Mouse (Mus musculus) right cerebral cortex, postnatal 25 days (tissue): ENCODE measurements around the gene Slc27a4.

Experiments
- DNase-seq: peaks from one replicate; pipeline ENCODE4 v3.0.0; 2022

Slc27a4 gene

GRCm38 (mm10) chr2:29826318-29826925 lies 24.0 kb downstream of the Slc27a4 start:
- DNase-seq, result no peak

- peak; percentile 96 for DNase-seq
Observed at GRCm38 (mm10) chr2:29826926-29827708, 24.7 kb downstream of the Slc27a4 start.

- DNase-seq, result no peak
Observed at GRCm38 (mm10) chr2:29827709-29828024, 25.2 kb downstream of the Slc27a4 start.

- DNase-seq, result no peak
Observed at GRCm38 (mm10) chr2:29831106-29831505, 28.7 kb downstream of the Slc27a4 start.

DNA sequence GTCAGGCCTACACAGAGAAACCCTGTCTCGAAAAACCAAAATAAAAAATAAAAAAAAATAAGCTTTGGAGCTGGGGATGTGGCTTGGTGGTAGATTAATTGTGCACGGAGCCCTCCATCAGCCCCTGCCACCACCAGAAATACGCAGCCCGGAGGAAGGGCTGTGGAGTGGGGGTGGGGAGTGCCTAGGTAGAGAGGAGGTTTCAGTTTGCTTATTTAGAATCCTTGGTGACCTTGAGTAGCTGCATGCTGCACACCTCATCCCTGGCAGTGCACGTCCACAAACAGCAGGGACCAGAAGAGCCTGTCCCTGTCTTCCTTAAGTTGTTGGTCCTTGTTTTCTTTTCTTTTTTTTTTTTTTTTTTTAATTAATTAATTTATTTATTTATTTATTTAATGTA lies 31.4 kb downstream of the Slc27a4 start:
- no peak for DNase-seq

- DNase-seq, result no peak
Observed at GRCm38 (mm10) chr2:29835391-29835899, 33.0 kb downstream of the Slc27a4 start.

DNA sequence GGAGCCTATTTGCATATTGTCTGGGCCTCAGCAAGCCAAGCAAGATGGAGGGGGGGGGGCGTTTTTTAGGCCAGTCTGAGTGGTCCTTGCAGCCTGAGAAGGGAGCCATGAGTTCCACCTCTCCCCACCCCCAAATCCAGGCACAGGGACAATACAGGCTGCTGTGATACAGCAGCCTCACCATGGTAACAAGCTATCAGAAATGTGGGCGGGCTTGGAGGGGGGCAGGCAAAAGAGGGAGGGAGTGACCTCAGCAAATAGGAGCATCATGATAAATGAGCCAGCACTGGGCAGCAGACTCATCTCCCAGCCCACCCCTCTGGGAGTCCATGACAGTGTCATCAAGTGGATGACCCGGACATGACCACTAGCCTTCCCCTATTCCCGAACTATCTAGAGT lies 37.0 kb downstream of the Slc27a4 start:
- no peak for DNase-seq

GRCm38 (mm10) chr2:29843231-29844105 lies 41.0 kb downstream of the Slc27a4 start:
- DNase-seq, result no peak

DNA sequence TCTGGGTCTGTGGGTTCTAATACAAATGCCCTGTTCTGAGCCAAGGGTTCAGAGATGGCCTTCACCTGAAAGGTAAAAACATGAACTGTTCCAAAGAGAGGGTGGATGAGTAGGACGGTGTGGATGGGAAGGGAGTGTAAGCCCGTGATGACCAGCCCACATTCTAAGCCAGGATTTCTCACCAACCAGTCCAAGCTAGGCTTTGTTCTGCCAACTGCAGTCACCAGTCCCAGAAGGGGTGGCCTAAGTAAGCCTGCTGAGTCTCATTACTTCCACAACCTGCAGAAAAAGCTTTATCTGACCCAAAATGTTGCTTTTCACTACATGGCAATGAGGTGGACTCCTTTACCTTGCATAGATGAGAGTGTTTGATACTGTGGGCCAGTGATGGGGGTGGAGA lies 41.7 kb downstream of the Slc27a4 start:
- DNase-seq, result no peak

- DNase-seq, result no peak
Observed at GRCm38 (mm10) chr2:29844661-29845060, 42.2 kb downstream of the Slc27a4 start.

GRCm38 (mm10) chr2:29845636-29846035 lies 43.2 kb downstream of the Slc27a4 start:
- DNase-seq, result no peak

DNA sequence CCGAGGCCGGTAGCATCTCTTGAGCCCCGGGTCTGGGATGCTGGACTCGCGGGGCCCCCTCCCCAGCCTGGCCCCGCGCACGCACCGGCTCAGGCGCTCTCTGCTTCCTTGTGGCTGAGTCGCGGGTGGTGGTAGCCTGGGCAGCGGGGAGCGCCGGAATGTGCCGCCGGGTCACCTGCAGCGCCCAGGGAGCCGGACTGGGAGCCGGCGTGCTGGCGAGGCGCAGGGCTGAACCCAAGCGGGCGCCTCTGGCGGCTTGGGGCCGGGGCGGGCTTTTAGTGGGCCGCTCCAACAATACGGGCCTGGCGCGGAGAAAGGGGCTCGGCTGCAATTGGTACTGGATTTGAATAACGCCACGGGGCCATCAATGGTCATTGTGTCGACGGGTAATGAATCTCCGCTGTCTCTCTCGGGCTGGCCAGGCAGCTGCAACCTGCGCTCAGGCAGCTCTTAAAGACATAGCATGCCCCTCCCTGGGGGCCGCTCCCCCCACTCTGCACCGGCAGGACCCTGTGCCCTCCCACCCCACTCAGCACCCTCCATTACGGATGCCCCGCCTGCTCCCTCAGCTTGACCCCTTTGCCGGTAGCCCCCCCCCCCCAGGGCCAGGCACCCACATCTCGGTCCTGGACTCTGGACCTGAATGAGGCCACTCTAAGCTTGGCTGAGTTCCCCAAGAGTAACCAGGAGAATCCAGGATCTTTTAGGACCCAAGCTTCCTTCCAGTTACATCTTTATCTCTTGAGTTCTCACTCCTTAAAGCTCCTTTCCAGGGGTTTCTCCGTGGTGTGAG lies 43.8 kb downstream of the Slc27a4 start:
- DNase-seq, result no peak

GRCm38 (mm10) chr2:29846911-29847310 lies 44.5 kb downstream of the Slc27a4 start:
- no peak for DNase-seq

- DNase-seq, result no peak
Observed at GRCm38 (mm10) chr2:29849041-29849440, 46.6 kb downstream of the Slc27a4 start.

GRCm38 (mm10) chr2:29849841-29850480 lies 47.5 kb downstream of the Slc27a4 start:
- DNase-seq, result no peak

DNA sequence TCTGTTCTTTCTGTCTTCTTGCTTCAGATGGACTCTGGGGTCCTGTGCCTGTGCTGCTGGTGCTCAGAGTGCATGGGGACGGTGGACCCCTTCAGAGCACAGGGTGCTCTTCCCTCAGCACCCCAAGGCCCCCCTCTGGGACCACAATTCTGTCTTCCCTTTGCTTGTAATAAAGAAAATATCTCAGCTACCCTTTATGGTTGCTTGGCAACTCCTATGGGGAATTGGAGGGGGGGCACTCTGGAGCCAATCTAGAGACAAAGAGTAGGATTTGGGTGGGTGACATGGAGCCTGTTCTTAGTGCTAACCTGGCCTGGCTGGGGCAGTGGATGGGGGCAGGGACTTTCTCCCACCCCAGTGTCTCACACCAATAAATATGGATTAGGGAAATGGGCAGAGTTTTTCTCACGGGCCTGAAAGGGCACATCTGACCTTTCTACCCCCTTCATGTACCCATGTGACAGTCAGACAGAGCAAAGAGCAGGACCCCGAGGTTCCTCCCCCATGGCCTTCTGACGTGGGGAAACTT lies 50.6 kb downstream of the Slc27a4 start:
- no peak for DNase-seq

GRCm38 (mm10) chr2:29853736-29854135 lies 51.3 kb downstream of the Slc27a4 start:
- no peak for DNase-seq

DNA sequence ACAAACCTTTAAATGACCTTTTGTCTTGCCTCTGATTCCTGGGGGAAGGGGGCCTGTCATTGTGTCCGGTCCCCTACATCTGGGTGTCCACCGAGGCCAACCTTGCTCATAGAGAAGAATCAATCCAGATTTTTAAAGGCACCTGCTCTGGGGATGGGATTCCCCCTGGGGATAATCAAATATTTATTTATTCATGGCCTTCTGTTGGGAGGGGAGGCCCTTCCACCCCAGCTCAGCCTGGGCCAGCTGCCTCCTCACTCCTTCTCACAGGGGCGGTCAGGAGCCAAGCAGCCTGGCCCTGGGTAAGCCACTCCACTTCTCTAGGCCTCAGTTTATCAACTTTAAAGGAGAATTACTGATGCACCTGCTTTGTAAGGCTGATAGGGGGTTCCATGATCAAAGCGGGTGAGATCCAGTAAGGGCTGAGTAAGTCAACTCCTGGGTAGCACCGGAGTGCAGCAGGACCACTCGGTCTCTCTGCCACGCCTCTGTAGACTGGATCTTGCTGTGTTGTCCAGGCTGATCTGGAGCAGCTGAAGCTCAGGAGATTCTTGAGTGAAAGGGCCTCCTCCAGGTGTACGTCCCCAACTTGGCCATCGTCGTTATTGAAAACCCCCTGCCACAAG lies 53.3 kb downstream of the Slc27a4 start:
- no peak for DNase-seq

- DNase-seq, result no peak
Observed at GRCm38 (mm10) chr2:29856451-29857260, 54.2 kb downstream of the Slc27a4 start.

GRCm38 (mm10) chr2:29857341-29857740 lies 54.9 kb downstream of the Slc27a4 start:
- no peak for DNase-seq

GRCm38 (mm10) chr2:29857967-29858366 lies 55.5 kb downstream of the Slc27a4 start:
- no peak for DNase-seq
